Mouse (Mus musculus): ENCODE results near the gene Fdxr.

DNA sequence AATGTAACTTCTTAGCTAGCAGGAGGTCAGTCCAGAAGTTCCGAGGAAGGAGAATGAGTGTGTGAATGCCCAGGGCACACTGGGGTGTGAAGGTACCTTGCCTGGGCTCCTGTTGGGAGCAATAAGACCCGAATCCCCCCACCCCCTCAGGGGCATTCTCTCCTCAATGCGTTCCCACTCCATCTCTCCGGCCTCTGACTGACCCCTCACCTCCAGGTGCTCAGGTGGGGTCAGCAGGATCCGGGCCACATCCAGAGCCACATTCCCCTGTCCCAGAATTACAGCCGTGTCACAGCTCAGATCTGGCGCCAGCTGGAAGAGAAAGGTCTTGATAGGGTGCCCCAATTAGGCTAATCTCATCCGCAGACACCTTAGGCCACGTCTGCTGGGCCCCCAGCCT lies 5.8 kb downstream of the Fdxr start:
- no peak for TF ChIP-seq CTCF (IDR thresholded peaks at IDR 0.05; ENCODE audit: borderline replicate concordance, control insufficient read depth, extremely low read depth, insufficient read depth, low read length, poor library complexity)
- TF ChIP-seq POLR2A (IDR thresholded peaks at IDR 0.05; ENCODE audit: control insufficient read depth, extremely low read depth, insufficient read depth, low read length, poor library complexity), result no peak
